Mouse (Mus musculus): Measurements from ENCODE around the gene A730049H05Rik. TPM values are rescaled to one million over a fixed set of nuclear protein-coding genes. Genes with fewer than 3 reads are reported as not detected.
A peak's percentile ranks its signal among the peaks of the same experiment; 100 is the strongest.

Gene A730049H05Rik
- polyA plus RNA-seq (2012; rRNA removed), result 0.18 and 0.21 TPM in 2 replicates

- Histone ChIP-seq H3K4me3 (replicated peaks; ENCODE audit: insufficient read depth, low read depth, low read length) (no peak within 1 kb of the TSS), H3K27ac (ENCODE audit: insufficient read depth, low read length) (no peak within 1 kb of the TSS), H3K27me3 (ENCODE audit: control insufficient read depth, insufficient read depth, low read length) (no peaks in the 10 kb centered on the region; the same call in 1 of the 2 replicates), H3K4me1 (ENCODE audit: control insufficient read depth, insufficient read depth, low read length) (no peaks in the 10 kb centered on the region; the same call in 1 of the 2 replicates)
- 7% methylated on average over 8 of the region's 8 CpGs for WGBS
- TF ChIP-seq CTCF (IDR thresholded peaks at IDR 0.05; ENCODE audit: borderline replicate concordance, insufficient read depth, low read depth, low read length) (no peak), POLR2A (IDR thresholded peaks at IDR 0.05; ENCODE audit: borderline replicate concordance, insufficient read depth, low read length) (no peak)
- no peak for DNase-seq
Measured at GRCm38 (mm10) chr6:92816311-92816751, at the start of gene A730049H05Rik. A730049H05Rik (plus strand) TSS chr6:92816478.

GRCm38 (mm10) chr6:92776356-92776755 lies 39.9 kb upstream of the A730049H05Rik start:
- DNase-seq, result peak in 1 of 2 experiments; percentile 22
- H3K27ac ChIP-seq (ENCODE audit: insufficient read depth, low read length), result no peak overlapping the region
- no peaks in the 10 kb centered on the region for H3K4me1 ChIP-seq (ENCODE audit: control insufficient read depth, insufficient read depth, low read length)
- TF ChIP-seq CTCF (IDR thresholded peaks at IDR 0.05; ENCODE audit: borderline replicate concordance, insufficient read depth, low read depth, low read length) (peak; percentile 49; the same call in 1 of the 2 replicates), POLR2A (IDR thresholded peaks at IDR 0.05; ENCODE audit: borderline replicate concordance, insufficient read depth, low read length) (no peak)
- no peak overlapping the region for H3K4me3 ChIP-seq (replicated peaks; ENCODE audit: insufficient read depth, low read depth, low read length)
- H3K27me3 ChIP-seq (ENCODE audit: control insufficient read depth, insufficient read depth, low read length), result no peaks in the 10 kb centered on the region
- 3% methylated on average over 2 of the region's 2 CpGs for WGBS

- 72% methylated on average over 11 of the region's 11 CpGs for WGBS
- Histone ChIP-seq H3K27ac (ENCODE audit: insufficient read depth, low read length) (no peak overlapping the region), H3K4me1 (ENCODE audit: control insufficient read depth, insufficient read depth, low read length) (no peaks in the 10 kb centered on the region), H3K4me3 (replicated peaks; ENCODE audit: insufficient read depth, low read depth, low read length) (no peak overlapping the region), H3K27me3 (ENCODE audit: control insufficient read depth, insufficient read depth, low read length) (no peaks in the 10 kb centered on the region)
- no peak for TF ChIP-seq CTCF (IDR thresholded peaks at IDR 0.05; ENCODE audit: borderline replicate concordance, insufficient read depth, low read depth, low read length)
- TF ChIP-seq POLR2A (IDR thresholded peaks at IDR 0.05; ENCODE audit: borderline replicate concordance, insufficient read depth, low read length), result no peak
- DNase-seq, result no peak
Measured at GRCm38 (mm10) chr6:92779140-92779934, 36.9 kb upstream of the A730049H05Rik start.

- WGBS, result 54% methylated on average over 5 of the region's 5 CpGs
- H3K4me3 ChIP-seq (replicated peaks; ENCODE audit: insufficient read depth, low read depth, low read length), result no peak overlapping the region
- H3K27ac ChIP-seq (ENCODE audit: insufficient read depth, low read length), result no peak overlapping the region
- no peaks in the 10 kb centered on the region for H3K27me3 ChIP-seq (ENCODE audit: control insufficient read depth, insufficient read depth, low read length)
- DNase-seq, result no peak
- H3K4me1 ChIP-seq (ENCODE audit: control insufficient read depth, insufficient read depth, low read length), result no peaks in the 10 kb centered on the region
- TF ChIP-seq POLR2A (IDR thresholded peaks at IDR 0.05; ENCODE audit: borderline replicate concordance, insufficient read depth, low read length) (no peak), CTCF (IDR thresholded peaks at IDR 0.05; ENCODE audit: borderline replicate concordance, insufficient read depth, low read depth, low read length) (no peak)
Measured at GRCm38 (mm10) chr6:92779935-92780205, 36.4 kb upstream of the A730049H05Rik start.

- H3K27me3 ChIP-seq (ENCODE audit: control insufficient read depth, insufficient read depth, low read length), result no peaks in the 10 kb centered on the region
- H3K27ac ChIP-seq (ENCODE audit: insufficient read depth, low read length), result no peak overlapping the region
- no peaks in the 10 kb centered on the region for H3K4me1 ChIP-seq (ENCODE audit: control insufficient read depth, insufficient read depth, low read length)
- TF ChIP-seq CTCF (IDR thresholded peaks at IDR 0.05; ENCODE audit: borderline replicate concordance, insufficient read depth, low read depth, low read length), result no peak
- TF ChIP-seq POLR2A (IDR thresholded peaks at IDR 0.05; ENCODE audit: borderline replicate concordance, insufficient read depth, low read length), result no peak
- no peak for DNase-seq
- no peak overlapping the region for H3K4me3 ChIP-seq (replicated peaks; ENCODE audit: insufficient read depth, low read depth, low read length)
- 85% methylated on average over 6 of the region's 6 CpGs for WGBS
Measured at GRCm38 (mm10) chr6:92781446-92781845, 34.8 kb upstream of the A730049H05Rik start.

- peak in 1 of 2 experiments; percentile 50 for DNase-seq
- Histone ChIP-seq H3K4me3 (replicated peaks; ENCODE audit: insufficient read depth, low read depth, low read length) (no peak overlapping the region), H3K4me1 (ENCODE audit: control insufficient read depth, insufficient read depth, low read length) (no peaks in the 10 kb centered on the region), H3K27ac (ENCODE audit: insufficient read depth, low read length) (no peak overlapping the region), H3K27me3 (ENCODE audit: control insufficient read depth, insufficient read depth, low read length) (no peaks in the 10 kb centered on the region; the same call in 1 of the 2 replicates)
- TF ChIP-seq CTCF (IDR thresholded peaks at IDR 0.05; ENCODE audit: borderline replicate concordance, insufficient read depth, low read depth, low read length) (peak; percentile 80), POLR2A (IDR thresholded peaks at IDR 0.05; ENCODE audit: borderline replicate concordance, insufficient read depth, low read length) (no peak)
- 5% methylated on average over 7 of the region's 7 CpGs for WGBS
Measured at GRCm38 (mm10) chr6:92784782-92785181, 31.5 kb upstream of the A730049H05Rik start.

GRCm38 (mm10) chr6:92786701-92787375 lies 29.4 kb upstream of the A730049H05Rik start:
- no peaks in the 10 kb centered on the region; the same call in 1 of the 2 replicates for H3K27me3 ChIP-seq (ENCODE audit: control insufficient read depth, insufficient read depth, low read length)
- TF ChIP-seq CTCF (IDR thresholded peaks at IDR 0.05; ENCODE audit: borderline replicate concordance, insufficient read depth, low read depth, low read length) (no peak), POLR2A (IDR thresholded peaks at IDR 0.05; ENCODE audit: borderline replicate concordance, insufficient read depth, low read length) (no peak)
- no peaks in the 10 kb centered on the region for H3K4me1 ChIP-seq (ENCODE audit: control insufficient read depth, insufficient read depth, low read length)
- 8% methylated on average over 20 of the region's 20 CpGs for WGBS
- no peak overlapping the region for H3K4me3 ChIP-seq (replicated peaks; ENCODE audit: insufficient read depth, low read depth, low read length)
- peak in 1 of 2 experiments; percentile 13 for DNase-seq
- H3K27ac ChIP-seq (ENCODE audit: insufficient read depth, low read length), result no peak overlapping the region

Measured in cerebellum, adult 2 months (tissue).